Mouse (Mus musculus): Measurements from ENCODE around the gene Grik3. TPM values are rescaled to one million over a fixed set of nuclear protein-coding genes. Genes with fewer than 3 reads are reported as not detected.

The Grik3 gene
- polyA plus RNA-seq, 2 experiments from 2014 or later: not detected

DNA sequence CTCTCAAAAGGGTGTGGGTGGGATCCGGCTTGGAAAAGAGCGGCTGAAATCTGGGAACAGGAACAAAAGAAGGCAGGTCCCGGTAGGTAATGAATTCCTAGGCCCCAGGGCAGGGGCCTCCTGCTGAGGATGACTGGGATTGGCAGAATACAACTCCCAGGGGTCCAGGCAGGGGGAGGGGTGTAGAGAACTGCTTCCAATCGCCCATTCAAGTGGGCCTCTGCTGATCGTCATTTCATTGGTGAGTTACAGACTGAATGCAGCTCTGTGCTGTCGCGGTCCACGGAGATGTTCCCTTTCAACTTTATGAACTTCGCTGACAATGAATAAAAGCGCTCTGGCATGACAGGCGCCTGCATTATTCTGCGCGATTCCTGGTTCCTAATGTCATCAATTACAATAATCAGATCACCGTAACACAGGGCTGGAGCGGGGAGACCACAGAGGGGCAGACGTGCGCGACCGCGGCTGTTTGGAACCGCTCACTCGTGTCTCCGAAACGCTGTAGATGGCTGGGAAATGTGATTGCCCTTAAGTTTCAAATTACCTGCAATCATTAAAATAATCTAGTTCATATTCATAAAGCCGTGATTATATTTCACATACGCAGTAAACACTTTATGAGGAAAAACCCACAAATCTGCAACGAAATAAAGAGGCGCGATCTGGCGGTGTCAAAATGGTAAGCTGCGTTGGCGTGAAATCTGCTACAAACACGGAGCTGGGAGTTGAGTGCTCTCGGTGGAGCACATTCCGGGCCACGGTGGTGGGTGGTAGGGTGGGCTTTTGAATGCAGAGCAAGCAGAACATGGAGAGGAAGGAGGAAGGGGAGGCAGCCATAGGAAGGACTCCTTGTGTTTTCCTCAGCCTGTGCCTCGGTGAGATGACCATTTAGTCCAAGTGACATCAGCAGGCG, 239.1 kb downstream of the Grik3 start:
- ATAC-seq: no peak

DNA sequence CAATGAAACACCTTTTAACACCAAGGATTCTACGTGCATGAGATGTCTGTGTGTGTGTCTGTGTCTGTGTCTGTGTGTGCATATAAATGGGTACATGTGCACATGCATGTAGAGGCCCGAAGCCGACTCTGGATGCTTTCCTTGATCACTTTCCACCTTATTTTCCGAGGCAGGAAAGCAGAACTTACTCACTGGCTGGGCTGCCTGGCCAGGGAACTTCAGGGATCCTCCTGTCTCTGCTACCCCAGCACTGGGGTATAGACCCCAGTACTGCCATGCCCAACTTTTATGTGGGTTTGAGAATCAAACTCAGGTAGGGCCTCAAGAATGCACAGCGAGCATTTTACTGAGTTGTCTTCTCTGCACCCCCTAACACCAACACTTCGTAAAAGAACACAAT, 240.3 kb downstream of the Grik3 start:
- ATAC-seq: no peak

DNA sequence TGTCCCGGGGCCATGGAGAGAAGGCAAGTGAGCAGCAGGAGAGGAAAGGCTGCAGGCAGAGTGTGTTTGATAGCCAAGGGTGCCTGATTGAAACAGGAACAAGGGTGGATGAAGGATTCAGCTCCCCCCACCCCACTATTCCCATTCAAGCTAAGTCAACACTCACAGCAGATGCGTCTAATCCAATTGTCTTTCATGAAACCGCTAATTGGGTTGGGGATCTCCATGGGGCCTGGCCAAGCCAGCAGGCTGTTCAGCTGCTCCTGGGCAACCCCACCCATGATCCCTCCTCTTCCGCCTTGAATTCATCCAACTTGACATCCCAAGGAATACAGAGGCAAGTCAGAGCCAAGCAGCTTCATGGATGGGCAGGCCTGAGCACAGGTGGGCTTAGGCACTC, 246.3 kb downstream of the Grik3 start:
- no peak for ATAC-seq

DNA sequence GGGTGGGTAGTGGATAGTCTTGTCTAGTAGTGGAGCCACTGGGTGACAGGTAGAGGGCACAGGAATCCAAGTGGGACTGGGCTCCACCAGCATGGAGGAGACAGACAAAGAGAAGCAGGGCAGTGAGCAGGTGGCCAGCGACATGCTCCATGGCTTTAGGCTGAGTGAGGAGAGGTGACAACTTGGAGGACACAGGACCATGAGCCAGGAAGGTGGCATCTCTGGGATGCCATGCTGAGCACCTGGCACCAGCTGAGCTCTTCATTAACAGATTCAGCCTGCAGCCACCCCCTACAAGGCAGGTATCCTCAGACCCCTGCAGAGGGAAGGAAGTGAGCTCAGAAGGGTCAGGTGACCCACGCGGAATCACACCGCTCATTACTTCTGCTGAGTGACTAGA, 248.3 kb downstream of the Grik3 start:
- ATAC-seq: no peak

DNA sequence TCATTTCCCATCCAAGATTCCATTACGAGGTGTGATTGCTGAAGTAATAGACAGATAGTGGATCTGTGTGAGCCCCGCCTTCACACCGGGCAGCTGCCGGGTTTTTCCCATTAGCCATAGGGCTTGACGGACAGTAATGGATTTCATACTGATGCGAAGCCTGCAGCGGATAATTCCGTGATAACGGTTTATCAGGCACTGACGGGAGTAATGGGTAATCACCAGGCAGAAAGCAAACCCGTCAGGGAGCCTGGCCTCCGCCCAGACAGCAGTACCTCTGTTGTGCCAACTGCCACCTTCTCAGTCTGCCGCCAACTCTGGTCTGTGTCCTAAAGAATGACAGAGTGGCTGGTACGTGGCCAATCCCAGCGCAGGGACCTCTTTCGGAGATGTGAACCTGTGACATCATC, 251.7 kb downstream of the Grik3 start:
- no peak for ATAC-seq

DNA sequence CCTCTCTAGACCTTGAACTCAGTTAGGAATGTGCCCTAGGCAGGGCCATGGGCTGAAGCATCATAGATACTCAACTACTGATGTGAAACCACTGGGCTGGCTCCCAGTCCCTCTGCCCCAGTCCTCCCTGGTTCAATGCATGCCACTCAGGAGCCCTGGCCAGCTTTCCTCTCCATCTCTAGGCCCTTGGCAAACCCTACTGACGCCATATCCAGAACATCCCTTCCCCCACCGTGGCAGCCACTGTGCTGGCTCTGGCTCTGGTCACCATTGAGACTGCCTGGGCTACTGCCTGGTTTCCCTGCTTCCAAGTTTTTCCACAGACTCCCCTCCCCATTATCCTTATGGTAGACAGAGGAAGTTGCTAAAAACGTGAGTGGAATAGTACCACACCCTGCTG, 255.4 kb downstream of the Grik3 start:
- no peak for ATAC-seq

DNA sequence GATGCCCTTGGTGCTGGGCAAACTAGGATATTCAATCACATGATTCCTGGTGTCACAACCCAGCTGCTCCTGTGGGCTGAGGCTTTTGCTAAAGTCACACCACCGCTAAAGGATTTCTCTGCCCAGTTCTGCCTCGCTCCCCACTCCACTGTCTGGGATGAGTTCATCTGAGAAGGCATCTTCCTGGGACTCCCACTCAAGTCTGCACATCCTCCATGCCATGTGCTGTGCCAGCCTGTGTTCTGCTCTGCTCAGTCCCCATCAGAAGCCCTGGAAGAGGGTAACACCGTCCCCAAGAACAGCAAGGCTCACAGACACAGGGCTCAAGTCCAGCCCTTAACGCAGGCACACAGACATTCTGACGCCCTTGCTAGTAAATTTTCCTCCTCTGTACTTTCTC, 265.9 kb downstream of the Grik3 start:
- ATAC-seq: no peak

DNA sequence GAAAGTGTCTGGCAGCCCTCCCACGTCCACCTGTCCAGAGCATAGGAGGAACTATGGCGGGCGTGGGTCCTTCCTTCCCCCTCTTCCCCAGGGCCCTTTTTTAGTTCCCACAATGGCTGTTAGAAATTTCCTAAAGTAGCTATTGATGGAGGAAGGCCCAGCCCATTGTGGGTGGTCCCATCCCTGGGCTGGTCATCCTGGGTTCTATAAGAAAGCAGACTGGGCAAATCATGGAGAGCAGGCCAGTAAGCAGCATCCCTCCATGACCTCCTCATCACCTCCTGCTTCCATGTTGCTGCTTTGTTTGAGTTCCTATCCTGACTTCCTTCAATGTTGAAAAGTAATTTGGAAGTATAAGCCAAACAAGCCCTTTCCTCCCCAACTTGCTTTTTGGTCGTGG, 269.8 kb downstream of the Grik3 start:
- no peak for ATAC-seq

DNA sequence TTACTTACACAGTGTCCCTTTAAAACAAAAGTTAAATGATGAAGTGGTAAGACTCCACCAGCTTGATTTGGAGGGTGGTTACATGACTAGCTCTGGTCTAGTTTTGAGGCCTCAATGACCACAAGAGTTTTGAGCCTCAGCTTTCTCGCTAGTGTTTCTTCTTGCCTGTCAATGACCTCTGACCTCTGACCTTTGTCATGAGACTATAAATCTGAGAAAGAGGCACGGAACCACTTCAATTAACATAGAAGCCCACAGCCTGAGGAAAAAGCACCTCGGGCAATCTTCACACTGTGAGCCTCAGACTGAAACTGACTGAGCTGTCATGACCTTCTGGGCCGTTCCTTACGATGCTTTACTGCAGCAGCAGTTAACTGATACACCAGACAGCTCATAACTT, 272.6 kb downstream of the Grik3 start:
- no peak for ATAC-seq
